Mouse (Mus musculus) CH12.LX (cell line): ENCODE data around the gene Rgs12. TPM values are rescaled to one million over a fixed set of nuclear protein-coding genes. Genes with fewer than 3 reads are reported as not detected.

ENCODE experiments used
- DNase-seq: peaks from one replicate; pipeline ENCODE4 v3.0.0-alpha.2; 2013; ENCODE audit errors: extremely low read depth
- H3K27ac ChIP-seq: 2 replicates; pipeline ENCODE4 v1.5.1; 2012; ENCODE audit warnings: low read depth, mild to moderate bottlenecking, control low read depth, moderate library complexity; ENCODE audit not compliant: insufficient read depth
- H3K27me3 ChIP-seq: replicated peaks from 2 replicates; pipeline ENCODE3; 2012; ENCODE audit warnings: inconsistent platforms
- H3K36me3 ChIP-seq, 2 experiments: replicated peaks in 1 of 2; 2 replicates each; pipeline versions ENCODE3 to v1.6.1; 2012; ENCODE audit warnings: inconsistent platforms in 1 of 2, low read length in 1 of 2, mild to moderate bottlenecking in 1 of 2, mixed read lengths in 1 of 2, moderate library complexity in 1 of 2; ENCODE audit not compliant: control insufficient read depth in 1 of 2, insufficient read depth in 1 of 2
- H3K4me1 ChIP-seq, 2 experiments: 2 replicates each; pipeline ENCODE4 v1.6.1; 2012; ENCODE audit warnings: inconsistent platforms in 1 of 2, moderate library complexity in 1 of 2; ENCODE audit not compliant: insufficient read depth in 2 of 2, control insufficient read depth in 1 of 2
- H3K4me2 ChIP-seq: 2 replicates; pipeline ENCODE4 v1.6.1; 2012; ENCODE audit warnings: low read depth, mild to moderate bottlenecking, control low read depth; ENCODE audit not compliant: poor library complexity, insufficient read depth, severe bottlenecking
- H3K4me3 ChIP-seq, 3 experiments: fragments of 150-350 bp in 1 of 3; sonication (generic) in 1 of 3; replicated peaks in 1 of 3; 2 replicates each; pipeline versions ENCODE3 to v1.5.1; 2011 to 2012; ENCODE audit warnings: low read depth in 2 of 3, low read length in 2 of 3, mild to moderate bottlenecking in 2 of 3, moderate library complexity in 2 of 3, control low read depth in 1 of 3, improper control_type of control experiment in 1 of 3, inconsistent platforms in 1 of 3, mixed read lengths in 1 of 3; ENCODE audit not compliant: poor library complexity in 1 of 3
- H3K79me2 ChIP-seq: replicated peaks from 2 replicates; pipeline ENCODE4 v1.6.1; 2012; ENCODE audit warnings: mild to moderate bottlenecking, moderate library complexity; ENCODE audit not compliant: control insufficient read depth, poor library complexity, insufficient read depth, severe bottlenecking; ENCODE audit errors: extremely low read depth
- H3K9ac ChIP-seq: 2 replicates; pipeline ENCODE4 v1.6.1; 2012; ENCODE audit warnings: low read depth, mild to moderate bottlenecking, control low read depth, moderate library complexity; ENCODE audit not compliant: insufficient read depth
- H3K9me3 ChIP-seq: replicated peaks from 2 replicates; pipeline ENCODE3; 2012; ENCODE audit warnings: low read length, inconsistent platforms, mixed read lengths
- CTCF ChIP-seq, 2 experiments: IDR thresholded peaks in 1 of 2; conservative IDR thresholded peaks in 1 of 2; 2 replicates each; pipeline ENCODE4 v1.5.1; 2011 to 2012; ENCODE audit warnings: low read depth in 2 of 2, low read length in 2 of 2, improper control_type of control experiment in 1 of 2, inconsistent platforms in 1 of 2, mild to moderate bottlenecking in 1 of 2, moderate library complexity in 1 of 2
- EP300 ChIP-seq: IDR thresholded peaks from 2 replicates; pipeline ENCODE4 v1.6.1; 2011; ENCODE audit warnings: low read length, improper control_type of control experiment
- ETS1 ChIP-seq: conservative IDR thresholded peaks from 2 replicates; pipeline ENCODE4 v1.6.1; 2012; ENCODE audit warnings: low read depth, mild to moderate bottlenecking, inconsistent platforms, low read length, improper control_type of control experiment, moderate library complexity
- HCFC1 ChIP-seq: IDR thresholded peaks from 2 replicates; pipeline ENCODE4 v1.6.1; 2012; ENCODE audit warnings: low read depth, mild to moderate bottlenecking, inconsistent platforms, low read length, improper control_type of control experiment
- JUN ChIP-seq: IDR thresholded peaks from 2 replicates; pipeline ENCODE4 v1.6.1; 2011; ENCODE audit warnings: low read depth, mild to moderate bottlenecking, low read length, improper control_type of control experiment, moderate library complexity; ENCODE audit not compliant: insufficient read depth
- MAZ ChIP-seq: IDR thresholded peaks from 2 replicates; pipeline ENCODE4 v1.6.1; 2012; ENCODE audit warnings: low read depth, mild to moderate bottlenecking, inconsistent platforms, low read length, improper control_type of control experiment, moderate library complexity
- MEF2A ChIP-seq: IDR thresholded peaks from 2 replicates; pipeline ENCODE4 v1.6.1; 2014; ENCODE audit warnings: low read depth, mild to moderate bottlenecking, inconsistent platforms, low read length, improper control_type of control experiment, borderline replicate concordance
- PAX5 ChIP-seq: IDR thresholded peaks from 2 replicates; pipeline ENCODE4 v1.6.1; 2012; ENCODE audit warnings: low read length, inconsistent platforms, mixed read lengths
- POLR2A ChIP-seq: IDR thresholded peaks from 2 replicates; pipeline ENCODE4 v1.6.1; 2011; ENCODE audit warnings: low read depth, mild to moderate bottlenecking, improper control_type of control experiment, low read length
- SMC3 ChIP-seq: IDR thresholded peaks from 2 replicates; pipeline ENCODE4 v1.6.1; 2011; ENCODE audit warnings: low read depth, low read length, improper control_type of control experiment
- USF1 ChIP-seq: IDR thresholded peaks from 2 replicates; pipeline ENCODE4 v1.6.1; 2014; ENCODE audit warnings: low read depth, mild to moderate bottlenecking, inconsistent platforms, low read length, improper control_type of control experiment
- USF2 ChIP-seq: conservative IDR thresholded peaks from 2 replicates; pipeline ENCODE4 v1.6.1; 2011; ENCODE audit warnings: low read depth, low read length, improper control_type of control experiment
- ZKSCAN1 ChIP-seq: IDR thresholded peaks from 2 replicates; pipeline ENCODE4 v1.6.1; 2012; ENCODE audit warnings: low read depth, inconsistent platforms, low read length, improper control_type of control experiment, borderline replicate concordance
- dilution Hi-C: fragments of 300-500 bp; cut with MboI; formaldehyde crosslinking; loops from 2 replicates; pipeline ENCODE4 v1.14.3; 2020; ENCODE audit warnings: low sequenced_read_pairs; ENCODE audit not compliant: extremely low pct_unique_long_range_greater_than_20kb, extremely low pct_ligation_motif_present
- in situ Hi-C: fragments of 300-500 bp; cut with MboI; formaldehyde crosslinking; loops from 3 replicates; pipeline ENCODE4 v1.14.3; 2019; ENCODE audit warnings: low sequenced_read_pairs, low pct_ligation_motif_present, low pct_unique_long_range_greater_than_20kb, mixed read lengths
- polyA plus RNA-seq: library from polyadenylated mRNA; unstranded; fragments of >175 nt; gene quantifications from 2 replicates; pipeline ENCODE4 v1.2.1, GENCODE M21; 2012; ENCODE audit warnings: low read depth; ENCODE audit not compliant: insufficient read length
- total RNA-seq, 2 experiments: library from RNA; depleted of rRNA; stranded (reverse); fragments of 300-350 nt in 1 of 2; fragments of >200 nt in 1 of 2; gene quantifications; 2 replicates each; pipeline ENCODE4 v1.2.3; 2012 to 2014

Gene Rgs12
- total and polyA plus RNA-seq, 3 experiments, result 6.8 to 9.8 (median 8.1) TPM

DNA sequence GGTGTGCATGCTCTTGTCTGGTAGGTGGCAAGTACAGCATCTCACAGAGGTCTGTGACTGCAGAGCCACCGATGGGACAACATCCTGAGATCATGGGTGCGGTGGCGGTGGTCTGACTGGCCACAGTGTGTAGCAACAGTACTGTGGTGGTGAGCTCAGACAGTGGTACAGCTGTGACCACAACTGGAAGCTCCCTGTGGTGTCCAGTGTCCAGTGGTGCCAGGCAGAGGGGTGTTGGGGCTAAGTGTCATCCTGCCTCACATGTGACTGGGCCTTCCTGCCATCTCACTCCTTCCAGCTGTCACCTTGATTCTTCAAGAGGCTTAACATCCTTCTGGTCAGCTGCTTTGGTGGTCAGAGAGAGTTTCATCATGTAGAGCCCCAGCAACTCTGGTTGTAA is 105.4 kb downstream of the Rgs12 start:
- H3K27me3 ChIP-seq, result peaks cover 99% of the 10 kb centered on the region
- H3K9me3 ChIP-seq, result peaks cover 3% of the 10 kb centered on the region
- H3K36me3 ChIP-seq, result no peaks in the 10 kb centered on the region
- H3K4me2 ChIP-seq, result no peak overlapping the region
- dilution Hi-C loops (no loop called here), in situ Hi-C loops (no loop called here)
- H3K4me1 ChIP-seq, result peaks cover 0 to 6% of the 10 kb centered on the region in 2 experiments; a peak in 1 of 4 replicates
- no peak for DNase-seq
- H3K4me3 ChIP-seq, result no peak overlapping the region
- H3K9ac ChIP-seq, result no peak overlapping the region
- TF ChIP-seq PAX5 (no peak), JUN (no peak), MAZ (no peak), USF1 (no peak), ETS1 (no peak), SMC3 (no peak)
- no peak overlapping the region for H3K27ac ChIP-seq
- H3K79me2 ChIP-seq, result no peaks in the 10 kb centered on the region

DNA sequence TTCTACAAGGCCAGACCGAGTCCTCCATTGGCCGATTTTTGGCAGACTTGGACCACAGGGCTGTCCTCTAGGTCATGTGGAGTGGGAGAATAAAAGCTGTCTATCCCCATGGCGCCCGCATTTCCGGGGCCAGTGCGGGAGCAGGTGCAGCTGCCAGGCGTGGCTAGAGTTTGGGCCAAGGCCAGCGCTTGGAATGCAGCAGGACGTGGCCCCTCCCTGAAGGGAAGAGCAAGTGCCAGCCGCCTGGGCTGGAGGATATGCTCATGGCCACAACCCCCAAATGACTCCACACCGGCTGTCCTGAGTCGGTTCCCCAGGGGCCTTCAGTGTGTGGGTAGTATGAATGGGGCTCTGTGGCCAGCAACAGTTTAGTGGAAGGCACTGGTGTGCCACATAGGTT is 105.8 kb downstream of the Rgs12 start:
- H3K36me3 ChIP-seq, result no peaks in the 10 kb centered on the region
- no peak overlapping the region for H3K4me3 ChIP-seq
- H3K9me3 ChIP-seq, result peaks cover 3% of the 10 kb centered on the region
- DNase-seq, result no peak
- H3K79me2 ChIP-seq, result no peaks in the 10 kb centered on the region
- H3K9ac ChIP-seq, result no peak overlapping the region
- peaks cover 0 to 6% of the 10 kb centered on the region in 2 experiments; a peak in 1 of 4 replicates for H3K4me1 ChIP-seq
- no peak for TF ChIP-seq EP300
- no peak for TF ChIP-seq PAX5
- TF ChIP-seq USF2, result no peak
- TF ChIP-seq ETS1, result no peak
- TF ChIP-seq MEF2A, result no peak
- TF ChIP-seq ZKSCAN1, result no peak
- no peak for TF ChIP-seq JUN
- no peak for TF ChIP-seq POLR2A
- no peak for TF ChIP-seq CTCF (conservative IDR thresholded peaks at IDR 0.05 in 1 of 2, IDR thresholded peaks at IDR 0.05 in 1 of 2; ENCODE audit: low read depth in 2 of 2, low read length in 2 of 2)
- TF ChIP-seq, all 38 proteins: peak for 0
- H3K27me3 ChIP-seq, result peaks cover 99% of the 10 kb centered on the region
- no peak overlapping the region for H3K27ac ChIP-seq
- in situ Hi-C loops (no loop called here), dilution Hi-C loops (no loop called here)
- H3K4me2 ChIP-seq, result no peak overlapping the region

DNA sequence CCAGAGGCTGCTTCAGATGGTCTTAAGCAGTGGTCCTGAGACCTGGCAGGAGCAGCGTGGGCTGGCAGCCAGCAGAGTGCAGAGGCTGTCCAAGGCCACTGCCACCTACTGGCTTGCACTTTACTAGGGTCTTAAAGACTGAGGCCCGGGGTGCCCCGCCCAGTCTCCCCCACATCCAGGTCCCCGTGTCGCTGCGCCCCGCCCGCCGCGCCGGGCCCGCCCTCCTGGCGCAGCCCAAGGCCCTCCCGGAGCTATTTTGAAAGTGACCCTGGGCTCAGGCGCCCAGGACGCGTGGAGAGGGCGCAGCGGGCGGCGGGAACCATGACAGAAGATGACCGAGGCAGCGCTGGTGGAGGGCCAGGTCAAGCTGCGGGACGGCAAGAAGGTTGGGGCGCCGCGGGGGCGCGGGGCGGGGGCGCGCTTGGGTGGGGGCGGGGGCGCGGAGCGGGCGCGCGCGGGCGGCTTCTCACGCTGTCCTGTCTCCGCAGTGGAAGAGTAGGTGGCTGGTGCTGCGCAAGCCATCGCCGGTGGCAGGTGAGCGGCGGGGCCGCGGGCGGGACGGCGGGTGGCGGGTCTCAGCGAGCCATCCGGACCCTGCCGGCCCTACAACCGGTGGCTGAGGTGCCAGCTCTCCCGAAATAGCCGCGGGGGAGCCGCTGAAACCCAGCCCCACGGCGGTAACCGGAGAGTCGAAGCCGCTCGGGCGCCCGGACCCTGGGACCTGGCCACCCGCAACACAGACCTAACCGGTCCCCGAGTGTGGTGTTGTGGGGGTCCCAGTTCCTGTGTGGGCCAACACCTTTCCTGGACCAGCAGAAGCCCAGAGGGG is 107.6 kb downstream of the Rgs12 start, which contains the start of gene Dok7:
TSS of gene Dok7 (plus strand) at position 163 of the 829 bp plus-strand sequence.
- peak within 1 kb of the TSS; percentile 62 for H3K4me2 ChIP-seq
- dilution Hi-C loops, result no loop called here
- H3K4me3 ChIP-seq, result peak within 1 kb of the TSS in 1 of 3 experiments; percentile 22
- H3K79me2 ChIP-seq, result no peaks in the 10 kb centered on the region
- DNase-seq, result no peak
- no peak within 1 kb of the TSS; the same call in 1 of the 2 replicates for H3K9ac ChIP-seq
- peaks cover 0 to 6% of the 10 kb centered on the region in 2 experiments; a peak in 1 of 4 replicates for H3K4me1 ChIP-seq
- H3K27me3 ChIP-seq, result peaks cover 99% of the 10 kb centered on the region
- H3K9me3 ChIP-seq, result no peaks in the 10 kb centered on the region
- no peak for TF ChIP-seq HCFC1
- TF ChIP-seq USF2, result no peak
- TF ChIP-seq CTCF (conservative IDR thresholded peaks at IDR 0.05 in 1 of 2, IDR thresholded peaks at IDR 0.05 in 1 of 2; ENCODE audit: low read depth in 2 of 2, low read length in 2 of 2), result peak in 1 of 2 experiments; percentile 23; a peak in 1 of 4 replicates
- TF ChIP-seq, all 38 proteins: peak for 1
- H3K27ac ChIP-seq, result no peak within 1 kb of the TSS
- H3K36me3 ChIP-seq, result no peaks in the 10 kb centered on the region
- in situ Hi-C loops, result no loop called here
